Mouse (Mus musculus): ENCODE data around the gene Ccdc157.

DNA sequence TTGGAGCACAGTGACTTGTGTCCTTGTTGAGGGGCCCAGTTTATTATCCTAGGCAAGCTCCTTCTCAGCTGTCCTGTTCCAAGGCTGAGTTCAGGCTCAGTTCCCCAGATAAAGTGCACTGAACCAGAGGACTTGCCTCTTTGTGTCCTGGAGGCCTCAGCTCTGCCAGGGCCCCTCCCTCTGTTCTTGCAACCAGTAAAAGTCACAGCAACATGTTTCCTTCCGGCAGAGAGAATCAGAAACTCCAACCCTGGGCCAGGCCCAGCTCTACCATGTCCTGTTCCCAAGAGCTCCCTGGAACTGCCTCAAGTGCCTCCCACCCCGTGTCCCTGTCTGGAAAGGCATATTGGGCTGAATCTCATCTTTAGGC is 43.6 kb upstream of the Ccdc157 start:
- no peak for TF ChIP-seq CTCF (IDR thresholded peaks at IDR 0.05; ENCODE audit: low read depth)
- TF ChIP-seq EP300 (IDR thresholded peaks at IDR 0.05; ENCODE audit: low read depth): no peak

Measured in liver, embryonic 14.5 days (tissue).